8 mouse cellular contexts compared by ENCODE assay signal in genomic region chr11:69119446-69120155, GRCm38 (mm10). TPM values are rescaled to one million over a fixed set of nuclear protein-coding genes. Genes with fewer than 3 reads are reported as not detected.
DNase-seq lines count a peak whose midpoint lies in the region; ATAC-seq and TF ChIP-seq lines count a peak whose summit lies in the region.

No protein-coding gene starts in this region.

- H3K4me3 ChIP-seq in heart, embryonic 14.5 days (ENCODE audit: control insufficient read depth in 1 of 2, insufficient read depth in 1 of 2, low read depth in 1 of 2, low read length in 2 of 2) = peak overlapping the region in 1 of 2 experiments; percentile 73; a peak in 2 of 4 replicates
- H3K4me3 ChIP-seq in hindbrain, embryonic 13.5 days = peak overlapping the region; percentile 86
- H3K4me3 ChIP-seq in midbrain, embryonic 10.5 days = peak overlapping the region; percentile 87

- H3K36me3 ChIP-seq in heart, embryonic 14.5 days (ENCODE audit: control insufficient read depth, insufficient read depth, low read length) = no peaks in the 10 kb centered on the region
- H3K36me3 ChIP-seq in hindbrain, embryonic 13.5 days = no peaks in the 10 kb centered on the region
- no peaks in the 10 kb centered on the region for H3K36me3 ChIP-seq in midbrain, embryonic 10.5 days

- no peaks in the 10 kb centered on the region for H3K9me3 ChIP-seq in heart, embryonic 14.5 days (ENCODE audit: control insufficient read depth, low read length)
- H3K9me3 ChIP-seq in hindbrain, embryonic 13.5 days = no peaks in the 10 kb centered on the region
- H3K9me3 ChIP-seq in midbrain, embryonic 10.5 days (replicated peaks) = no peaks in the 10 kb centered on the region

- H3K27ac ChIP-seq in heart, embryonic 14.5 days (replicated peaks in 1 of 2; ENCODE audit: control insufficient read depth in 1 of 2, insufficient read depth in 1 of 2, low read depth in 2 of 2, low read length in 2 of 2) = no peak overlapping the region
- no peak overlapping the region for H3K27ac ChIP-seq in hindbrain, embryonic 13.5 days
- H3K27ac ChIP-seq in midbrain, embryonic 10.5 days (replicated peaks) = no peak overlapping the region

- peak overlapping the region; percentile 84 for H3K4me2 ChIP-seq in heart, embryonic 14.5 days (ENCODE audit: low read length)
- H3K4me2 ChIP-seq in hindbrain, embryonic 13.5 days = peak overlapping the region; percentile 97

- TF ChIP-seq POLR2A in brain, embryonic 14.5 days (IDR thresholded peaks at IDR 0.05; ENCODE audit: borderline replicate concordance, extremely low read depth, insufficient read depth, insufficient read length, poor library complexity, severe bottlenecking) = no peak

- DNase-seq in heart, adult 18-20 months = no peak
- peak; percentile 2 for DNase-seq in brain, embryonic 14.5 days (ENCODE audit: low read depth)
- no peak for DNase-seq in midbrain, embryonic 10.5 days (ENCODE audit: low spot score)
- no peak for DNase-seq in spleen, postnatal 14 days (ENCODE audit: low spot score in 2 of 2)
- no peak for DNase-seq in right cerebral cortex, postnatal 25 days
- DNase-seq in MN1 (ENCODE audit: low spot score) = no peak

- H3K27me3 ChIP-seq in heart, embryonic 14.5 days (ENCODE audit: control insufficient read depth, insufficient read depth, low read length) = no peaks in the 10 kb centered on the region
- peaks cover 47% of the 10 kb centered on the region for H3K27me3 ChIP-seq in hindbrain, embryonic 13.5 days
- H3K27me3 ChIP-seq in midbrain, embryonic 10.5 days (ENCODE audit: low read depth, poor library complexity, severe bottlenecking) = peaks cover 63% of the 10 kb centered on the region

- ATAC-seq in heart, embryonic 14.5 days (ENCODE audit: insufficient number of reproducible peaks, insufficient read depth, low FRiP score, low read depth) = no peak
- no peak for ATAC-seq in hindbrain, embryonic 13.5 days (ENCODE audit: low FRiP score)

- H3K4me1 ChIP-seq in heart, embryonic 14.5 days (ENCODE audit: control insufficient read depth in 2 of 2, insufficient read depth in 2 of 2, low read length in 2 of 2) = peaks cover 10 to 28% of the 10 kb centered on the region in 2 experiments
- H3K4me1 ChIP-seq in hindbrain, embryonic 13.5 days (replicated peaks) = peaks cover 46% of the 10 kb centered on the region
- H3K4me1 ChIP-seq in midbrain, embryonic 10.5 days = peaks cover 63% of the 10 kb centered on the region

- no peak for TF ChIP-seq CTCF in brain, embryonic 14.5 days (IDR thresholded peaks at IDR 0.05; ENCODE audit: borderline replicate concordance, extremely low read depth, insufficient read depth, insufficient read length)

- 42% methylated on average over 14 of the region's 14 CpGs for WGBS in heart, embryonic 14.5 days
- WGBS in hindbrain, embryonic 13.5 days = 29% methylated on average over 14 of the region's 14 CpGs
- 24% methylated on average over 14 of the region's 14 CpGs for WGBS in midbrain, embryonic 10.5 days

- H3K9ac ChIP-seq in heart, embryonic 14.5 days (ENCODE audit: low read length) = peak overlapping the region; percentile 84
- H3K9ac ChIP-seq in hindbrain, embryonic 13.5 days = no peak overlapping the region

RNA-seq across cellular contexts. Expression of gene Hes7, which starts 0.6 kb away (rescaled TPM):
- 0.43 and 0.47 TPM in 2 replicates for polyA plus RNA-seq in heart, embryonic 14.5 days (2014; fragmentation: Nextera tagmentation; extraction: Ambion mirVana)
- under 1 TPM in 1 of 2 experiments, not detected in 1; 0.15 TPM for total RNA-seq in heart, adult 18-20 months (2021)
- 0.42 and 0.45 TPM in 2 replicates for polyA plus RNA-seq in brain, embryonic 14.5 days (2012; rRNA removed)
- polyA plus RNA-seq in hindbrain, embryonic 13.5 days (2015; fragmentation: Nextera tagmentation; extraction: Ambion mirVana) = 0.26 and 0.35 TPM in 2 replicates
- polyA plus RNA-seq in midbrain, embryonic 10.5 days (2016; fragmentation: Nextera tagmentation; extraction: Ambion mirVana) = 0.07 and 0.09 TPM in 2 replicates

RNA-seq across cellular contexts. Expression of gene 9130213A22Rik, which starts 2.8 kb away (rescaled TPM):
- polyA plus RNA-seq in heart, embryonic 14.5 days (2014; fragmentation: Nextera tagmentation; extraction: Ambion mirVana) = 0.28 and 1.2 TPM in 2 replicates
- under 1 TPM; 0.23 to 0.27 TPM for total RNA-seq in heart, adult 18-20 months (2021)
- 0.33 and 0.47 TPM in 2 replicates for polyA plus RNA-seq in brain, embryonic 14.5 days (2012; rRNA removed)
- 0.13 and 0.25 TPM in 2 replicates for polyA plus RNA-seq in hindbrain, embryonic 13.5 days (2015; fragmentation: Nextera tagmentation; extraction: Ambion mirVana)
- polyA plus RNA-seq in midbrain, embryonic 10.5 days (2016; fragmentation: Nextera tagmentation; extraction: Ambion mirVana) = 0.07 and 0.14 TPM in 2 replicates

RNA-seq across cellular contexts. Expression of gene Aloxe3, which starts 6.1 kb away (rescaled TPM):
- polyA plus RNA-seq in heart, embryonic 14.5 days (2014; fragmentation: Nextera tagmentation; extraction: Ambion mirVana) = 0.09 and 0.15 TPM in 2 replicates
- total RNA-seq in heart, adult 18-20 months (2021) = not detected
- 2.8 and 3.5 TPM in 2 replicates for polyA plus RNA-seq in brain, embryonic 14.5 days (2012; rRNA removed)
- polyA plus RNA-seq in hindbrain, embryonic 13.5 days (2015; fragmentation: Nextera tagmentation; extraction: Ambion mirVana) = 0.71 and 1.3 TPM in 2 replicates
- 0.17 and 0.25 TPM in 2 replicates for polyA plus RNA-seq in midbrain, embryonic 10.5 days (2016; fragmentation: Nextera tagmentation; extraction: Ambion mirVana)

RNA-seq across cellular contexts. Expression of gene Per1, which starts 24.6 kb away (rescaled TPM):
- 16.0 and 17.8 TPM in 2 replicates for polyA plus RNA-seq in heart, embryonic 14.5 days (2014; fragmentation: Nextera tagmentation; extraction: Ambion mirVana)
- total RNA-seq in heart, adult 18-20 months (2021) = 10 to 100 TPM; 38.8 to 48.5 TPM
- 12.2 and 16.3 TPM in 2 replicates for polyA plus RNA-seq in brain, embryonic 14.5 days (2012; rRNA removed)
- 7.4 and 9.4 TPM in 2 replicates for polyA plus RNA-seq in hindbrain, embryonic 13.5 days (2015; fragmentation: Nextera tagmentation; extraction: Ambion mirVana)
- polyA plus RNA-seq in midbrain, embryonic 10.5 days (2016; fragmentation: Nextera tagmentation; extraction: Ambion mirVana) = 6.8 and 7.6 TPM in 2 replicates

RNA-seq across cellular contexts. Expression of gene Vamp2, which starts 31.3 kb away (rescaled TPM):
- polyA plus RNA-seq in heart, embryonic 14.5 days (2014; fragmentation: Nextera tagmentation; extraction: Ambion mirVana) = 81.5 and 93.9 TPM in 2 replicates
- total RNA-seq in heart, adult 18-20 months (2021) = 10 to 100 TPM; 53.9 to 55.4 TPM
- 251 and 319 TPM in 2 replicates for polyA plus RNA-seq in brain, embryonic 14.5 days (2012; rRNA removed)
- 217 and 227 TPM in 2 replicates for polyA plus RNA-seq in hindbrain, embryonic 13.5 days (2015; fragmentation: Nextera tagmentation; extraction: Ambion mirVana)
- polyA plus RNA-seq in midbrain, embryonic 10.5 days (2016; fragmentation: Nextera tagmentation; extraction: Ambion mirVana) = 63.1 and 90.1 TPM in 2 replicates
